Mouse (Mus musculus): ENCODE measurements at regions not wholly inside any gene's neighbourhood (a gene's known extent, or its start where the extent isn't known, plus 50 kb on each side); places are given as distances from the start of the nearest gene placed in this dataset.

GRCm38 (mm10) chr10:111668639-111669038 is 162.6 kb downstream of the Phlda1 start:
- TF ChIP-seq JUND (conservative IDR thresholded peaks at IDR 0.05; ENCODE audit: low read depth, low read length) (no peak), EP300 (IDR thresholded peaks at IDR 0.05; ENCODE audit: low read length) (no peak), POLR2A (IDR thresholded peaks at IDR 0.05; ENCODE audit: low read depth, low read length) (no peak), CTCF (conservative IDR thresholded peaks at IDR 0.05 in 1 of 2, IDR thresholded peaks at IDR 0.05 in 1 of 2; ENCODE audit: low read depth in 2 of 2, low read length in 2 of 2) (no peak), BHLHE40 (IDR thresholded peaks at IDR 0.05; ENCODE audit: low read depth, low read length) (no peak), CHD2 (IDR thresholded peaks at IDR 0.05; ENCODE audit: low read length) (no peak), ZC3H11A (IDR thresholded peaks at IDR 0.05; ENCODE audit: low read depth, low read length) (no peak), E2F4 (IDR thresholded peaks at IDR 0.05; ENCODE audit: insufficient replicate concordance, low read depth, low read length) (no peak), MAX (IDR thresholded peaks at IDR 0.05; ENCODE audit: low read length) (no peak), TBP (conservative IDR thresholded peaks at IDR 0.05; ENCODE audit: low read depth, low read length) (no peak), USF2 (conservative IDR thresholded peaks at IDR 0.05; ENCODE audit: low read depth, low read length) (no peak), MAFK (IDR thresholded peaks at IDR 0.05; ENCODE audit: insufficient replicate concordance, low read length) (no peak), USF1 (IDR thresholded peaks at IDR 0.05; ENCODE audit: low read depth, low read length) (no peak), SMC3 (IDR thresholded peaks at IDR 0.05; ENCODE audit: low read depth, low read length) (no peak)
